Mouse (Mus musculus) cortical plate, adult 2 months (tissue): Measurements from ENCODE around the gene Cd164.

Source experiments
- CTCF ChIP-seq: fragments of 200-500 bp; IDR thresholded peaks from 2 replicates; pipeline ENCODE4 v1.5.1; 2011; ENCODE audit warnings: mild to moderate bottlenecking, control low read depth, low read length; ENCODE audit not compliant: insufficient read depth; ENCODE audit errors: extremely low read depth
- POLR2A ChIP-seq: fragments of 200-500 bp; IDR thresholded peaks from 2 replicates; pipeline ENCODE4 v1.6.1; 2011; ENCODE audit warnings: mild to moderate bottlenecking, low read length, control low read depth; ENCODE audit not compliant: insufficient read depth; ENCODE audit errors: extremely low read depth

- TF ChIP-seq CTCF (no peak), POLR2A (no peak)
Observed at GRCm38 (mm10) chr10:41546396-41547165, 27.4 kb downstream of the Cd164 start.
